Mouse (Mus musculus) limb, embryonic 13.5 days (tissue): ENCODE measurements around the gene Slc30a7. TPM values are rescaled to one million over a fixed set of nuclear protein-coding genes. Genes with fewer than 3 reads are reported as not detected.

Experiments used
- ATAC-seq: fragments of 200-750 bp; cut with Nextera tagmentation; 2 replicates; pipeline ENCODE4 v1.8.0; 2017; ENCODE audit warnings: low read depth, moderate number of reproducible peaks, moderate TSS enrichment; ENCODE audit not compliant: low FRiP score
- H3K27ac ChIP-seq: fragments of 300-500 bp; sonication (generic); 2 replicates; pipeline ENCODE4 v1.5.1; 2015; ENCODE audit warnings: inconsistent platforms, mild to moderate bottlenecking, moderate library complexity
- H3K27me3 ChIP-seq: fragments of 300-500 bp; sonication (generic); 2 replicates; pipeline ENCODE4 v1.6.1; 2015; ENCODE audit warnings: mild to moderate bottlenecking, inconsistent platforms
- H3K36me3 ChIP-seq: fragments of 300-500 bp; sonication (generic); 2 replicates; pipeline ENCODE4 v1.6.1; 2015; ENCODE audit warnings: inconsistent platforms, mild to moderate bottlenecking, moderate library complexity
- H3K4me1 ChIP-seq: fragments of 300-500 bp; sonication (generic); 2 replicates; pipeline ENCODE4 v1.6.1; 2015; ENCODE audit warnings: inconsistent platforms
- H3K4me2 ChIP-seq: fragments of 300-500 bp; sonication (generic); replicated peaks from 2 replicates; pipeline ENCODE4 v1.6.1; 2015; ENCODE audit warnings: inconsistent platforms, mild to moderate bottlenecking, moderate library complexity
- H3K4me3 ChIP-seq: fragments of 300-500 bp; sonication (generic); 2 replicates; pipeline ENCODE4 v1.5.1; 2015; ENCODE audit warnings: moderate library complexity, mild to moderate bottlenecking, inconsistent platforms
- H3K9ac ChIP-seq: fragments of 300-500 bp; sonication (generic); 2 replicates; pipeline ENCODE4 v1.6.1; 2015; ENCODE audit warnings: mild to moderate bottlenecking, inconsistent platforms
- H3K9me3 ChIP-seq: fragments of 300-500 bp; sonication (generic); 2 replicates; pipeline ENCODE4 v1.6.1; 2016; ENCODE audit warnings: inconsistent platforms
- WGBS: fragments of 180-500 bp; shearing (Covaris S2); methylation state at CpG from one replicate; pipeline ENCODE4 v1.1.7; 2015; 5-methylcytosine and 5-hydroxymethylcytosine counted together
- polyA plus RNA-seq: library from polyadenylated mRNA; unstranded; fragments of >200 nt; fragmentation: Nextera tagmentation; extraction: Ambion mirVana; gene quantifications from 2 replicates; pipeline ENCODE4 v1.2.1, GENCODE M21; 2015

Gene Slc30a7
- polyA plus RNA-seq, 1 experiment from 2014 or later, result 32.1 TPM

DNA sequence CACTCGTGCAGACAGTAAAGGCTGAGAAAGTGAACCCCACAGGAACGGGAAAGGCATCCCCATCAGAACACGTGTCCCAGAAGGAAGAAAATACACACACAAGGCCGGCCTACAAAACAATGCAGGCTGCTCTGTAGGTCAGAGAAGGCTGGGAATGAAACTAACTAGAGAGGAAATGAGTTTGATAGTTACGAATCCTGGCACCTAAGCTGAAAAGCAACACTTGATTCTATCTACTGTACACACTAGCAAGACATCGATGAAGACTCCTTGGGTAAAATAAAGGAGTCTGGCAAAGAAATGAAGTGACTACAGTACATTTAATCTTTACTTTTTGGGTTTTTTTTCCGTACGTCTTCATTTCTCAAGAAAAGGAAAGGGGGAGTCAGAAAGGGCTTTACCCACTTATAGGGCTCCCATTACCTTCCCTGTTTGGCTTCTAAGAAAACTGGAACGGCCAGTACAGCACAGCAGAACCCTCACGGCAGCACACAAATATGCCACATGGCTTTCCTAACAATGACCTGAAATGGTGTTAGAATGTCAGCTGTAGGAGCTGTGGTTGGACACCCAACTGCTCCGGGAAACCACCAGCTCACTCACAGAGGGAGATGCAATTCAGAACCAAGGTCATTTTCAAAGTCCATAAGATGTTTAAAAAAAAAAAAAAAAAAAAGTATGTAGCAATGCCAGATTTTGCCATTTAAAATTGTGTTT lies 45.7 kb downstream of the Slc30a7 start:
- Histone ChIP-seq H3K4me2 (no peak overlapping the region), H3K4me1 (peaks cover 7% of the 10 kb centered on the region; the same call in 1 of the 2 replicates), H3K27me3 (no peaks in the 10 kb centered on the region), H3K9me3 (no peaks in the 10 kb centered on the region), H3K4me3 (no peak overlapping the region), H3K9ac (no peak overlapping the region), H3K27ac (peak overlapping the region; percentile 39; the same call in 1 of the 2 replicates), H3K36me3 (peaks cover 30% of the 10 kb centered on the region)
- peak; percentile 80 for ATAC-seq
- WGBS, result 58% methylated on average over 11 of the region's 11 CpGs

DNA sequence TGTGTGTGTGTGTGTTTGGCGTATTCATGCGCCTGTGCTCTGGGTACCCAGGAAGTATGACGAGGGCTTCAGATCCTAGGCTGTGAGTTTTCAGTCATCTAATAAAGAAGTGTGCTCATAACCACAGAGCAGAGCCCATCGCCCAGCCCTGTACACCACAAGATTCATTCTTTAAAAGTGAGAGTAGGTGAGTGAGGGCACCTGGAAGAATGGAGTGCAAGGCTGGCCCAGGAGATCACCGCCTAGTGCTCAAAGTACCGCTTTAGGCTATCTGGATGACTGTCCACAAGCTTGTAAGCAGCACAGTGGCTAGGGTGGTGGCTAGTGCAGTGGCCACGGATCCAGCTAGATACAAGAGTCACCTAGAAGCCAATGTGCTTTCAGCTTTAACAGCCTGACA lies 50.0 kb downstream of the Slc30a7 start:
- peaks cover 55% of the 10 kb centered on the region for H3K36me3 ChIP-seq
- WGBS, result 97% methylated on average over 7 of the region's 7 CpGs

DNA sequence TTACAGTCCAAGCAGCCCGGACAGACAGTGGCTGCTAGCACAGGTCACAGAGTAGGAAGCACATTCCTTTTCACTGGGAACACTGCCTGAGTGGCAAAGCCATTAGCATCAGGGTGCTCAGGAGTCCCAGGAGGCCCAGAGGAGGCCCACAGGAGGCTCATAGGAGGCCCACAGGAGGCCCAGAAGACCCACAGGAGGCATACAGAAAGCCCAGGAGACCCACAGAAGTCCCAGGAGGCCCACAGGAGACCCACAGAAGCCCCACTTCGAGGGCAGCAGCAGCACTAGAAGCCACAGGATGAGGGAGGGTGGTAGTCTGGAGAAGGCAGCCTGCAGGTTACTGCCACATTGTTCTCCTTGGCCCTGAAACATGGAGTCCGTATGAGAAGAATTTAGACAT lies 54.1 kb downstream of the Slc30a7 start:
- peaks cover 73% of the 10 kb centered on the region for H3K36me3 ChIP-seq
- H3K27ac ChIP-seq, result peak overlapping the region; percentile 28; the same call in 1 of the 2 replicates

More for the DNA sequence above, 50.0 kb downstream of the Slc30a7 start:
- Histone ChIP-seq H3K4me1 (peaks cover 7% of the 10 kb centered on the region; the same call in 1 of the 2 replicates), H3K4me3 (no peak overlapping the region), H3K9me3 (no peaks in the 10 kb centered on the region), H3K9ac (no peak overlapping the region), H3K4me2 (no peak overlapping the region), H3K27me3 (no peaks in the 10 kb centered on the region), H3K27ac (no peak overlapping the region)
- no peak for ATAC-seq

DNA sequence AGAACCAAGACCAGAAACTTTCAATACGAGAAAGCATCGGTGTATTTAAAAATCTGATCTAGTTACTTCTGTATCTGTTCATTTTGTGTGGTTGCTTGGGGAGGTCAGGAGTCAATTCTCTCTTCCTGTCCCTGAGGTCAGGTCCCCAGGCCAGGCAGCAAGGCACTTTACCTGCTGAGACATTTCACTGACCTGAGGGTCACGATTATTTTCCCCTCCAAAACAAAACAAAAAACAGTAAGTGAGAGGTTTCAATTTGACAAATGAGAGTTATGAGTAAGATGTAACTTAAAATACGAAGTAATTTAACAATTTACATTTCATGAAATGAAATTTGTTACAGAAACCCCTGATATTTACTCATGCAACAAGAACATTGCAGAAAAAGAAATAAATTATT lies 54.9 kb downstream of the Slc30a7 start:
- 86% methylated on average over 4 of the region's 4 CpGs for WGBS
- no peaks in the 10 kb centered on the region for H3K27me3 ChIP-seq
- no peak for ATAC-seq
- H3K36me3 ChIP-seq, result peaks cover 70% of the 10 kb centered on the region
- H3K4me1 ChIP-seq, result no peaks in the 10 kb centered on the region
- no peak overlapping the region for H3K4me3 ChIP-seq
- H3K4me2 ChIP-seq, result no peak overlapping the region
- no peak overlapping the region for H3K9ac ChIP-seq
- H3K27ac ChIP-seq, result no peak overlapping the region
- H3K9me3 ChIP-seq, result no peaks in the 10 kb centered on the region

More for the DNA sequence above, 54.1 kb downstream of the Slc30a7 start:
- H3K4me3 ChIP-seq, result no peak overlapping the region
- no peaks in the 10 kb centered on the region for H3K9me3 ChIP-seq
- H3K4me1 ChIP-seq, result no peaks in the 10 kb centered on the region
- 73% methylated on average over 3 of the region's 3 CpGs for WGBS
- no peaks in the 10 kb centered on the region for H3K27me3 ChIP-seq
- no peak overlapping the region for H3K9ac ChIP-seq
- H3K4me2 ChIP-seq, result no peak overlapping the region
- ATAC-seq, result no peak

DNA sequence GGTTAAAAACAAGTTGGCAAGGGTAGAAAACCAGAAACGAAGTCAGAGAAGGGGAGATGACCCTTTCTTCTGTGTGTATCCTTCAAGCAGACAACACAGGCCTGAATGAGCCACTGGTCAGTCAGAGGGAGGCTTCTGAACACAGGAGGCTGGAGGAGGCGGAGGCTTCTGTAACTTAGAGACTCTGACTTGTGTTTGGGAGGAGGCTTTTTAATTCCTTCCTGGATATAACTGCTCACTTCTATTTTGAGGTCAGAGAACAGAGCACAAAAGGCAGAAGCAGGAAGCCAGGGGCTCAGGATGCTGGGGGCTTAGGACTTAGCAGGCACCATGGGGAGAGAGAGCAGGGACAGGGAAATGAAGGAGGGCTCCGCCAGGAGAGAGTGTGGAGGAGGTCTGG lies 56.0 kb downstream of the Slc30a7 start:
- Histone ChIP-seq H3K4me1 (no peaks in the 10 kb centered on the region), H3K27ac (no peak overlapping the region), H3K27me3 (no peaks in the 10 kb centered on the region), H3K9ac (no peak overlapping the region), H3K4me3 (no peak overlapping the region), H3K9me3 (no peaks in the 10 kb centered on the region), H3K4me2 (no peak overlapping the region), H3K36me3 (peaks cover 67% of the 10 kb centered on the region)
- 72% methylated on average over 3 of the region's 3 CpGs for WGBS
- ATAC-seq, result no peak

DNA sequence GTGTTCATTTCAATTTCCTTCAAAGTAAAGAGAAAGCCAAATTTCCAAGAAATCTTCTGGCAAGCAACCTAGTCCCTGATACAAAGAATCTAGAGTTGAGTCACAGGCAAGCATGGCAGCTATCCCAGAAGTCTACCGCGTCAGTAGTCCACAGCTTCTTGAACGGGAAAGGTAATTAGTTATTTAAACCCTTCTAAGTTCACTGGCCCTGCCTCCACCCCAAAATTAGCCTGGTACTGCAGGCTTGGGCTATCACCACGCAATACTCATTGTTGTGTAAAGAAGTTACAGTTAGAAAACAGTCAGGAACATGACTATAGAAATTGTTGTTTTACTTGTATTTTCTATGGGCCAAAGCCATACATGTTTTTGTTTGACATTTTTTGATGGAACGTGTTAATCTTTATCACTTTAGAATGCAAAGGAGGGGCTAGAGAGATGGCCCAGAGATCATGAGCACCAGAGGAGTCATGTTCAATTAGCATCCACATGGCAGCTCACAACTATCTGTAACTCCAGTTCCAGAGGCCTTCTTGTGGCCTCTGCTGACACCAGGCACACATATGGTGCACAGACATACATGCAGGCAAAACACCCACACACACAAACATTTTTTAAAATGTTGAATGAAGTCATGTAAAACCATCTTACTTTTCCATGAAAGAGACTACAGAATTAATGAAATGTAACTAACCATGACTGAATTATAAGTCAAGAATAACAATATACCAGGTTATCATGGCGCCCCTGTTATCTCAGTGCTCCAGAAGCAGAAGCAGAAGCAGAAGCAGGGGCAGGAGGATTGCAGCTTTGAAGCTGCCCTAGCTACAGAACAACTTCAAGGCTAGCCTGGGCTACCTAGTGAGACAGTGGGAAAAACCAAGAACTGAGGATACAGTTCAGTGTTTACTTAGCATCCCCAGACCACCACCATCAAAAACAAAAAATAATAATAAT lies 57.0 kb downstream of the Slc30a7 start:
- 88% methylated on average over 6 of the region's 6 CpGs for WGBS
- ATAC-seq, result no peak
- Histone ChIP-seq H3K27ac (no peak overlapping the region), H3K9ac (no peak overlapping the region), H3K27me3 (no peaks in the 10 kb centered on the region), H3K36me3 (peaks cover 64% of the 10 kb centered on the region), H3K4me3 (no peak overlapping the region), H3K4me1 (no peaks in the 10 kb centered on the region), H3K9me3 (no peaks in the 10 kb centered on the region), H3K4me2 (no peak overlapping the region)

DNA sequence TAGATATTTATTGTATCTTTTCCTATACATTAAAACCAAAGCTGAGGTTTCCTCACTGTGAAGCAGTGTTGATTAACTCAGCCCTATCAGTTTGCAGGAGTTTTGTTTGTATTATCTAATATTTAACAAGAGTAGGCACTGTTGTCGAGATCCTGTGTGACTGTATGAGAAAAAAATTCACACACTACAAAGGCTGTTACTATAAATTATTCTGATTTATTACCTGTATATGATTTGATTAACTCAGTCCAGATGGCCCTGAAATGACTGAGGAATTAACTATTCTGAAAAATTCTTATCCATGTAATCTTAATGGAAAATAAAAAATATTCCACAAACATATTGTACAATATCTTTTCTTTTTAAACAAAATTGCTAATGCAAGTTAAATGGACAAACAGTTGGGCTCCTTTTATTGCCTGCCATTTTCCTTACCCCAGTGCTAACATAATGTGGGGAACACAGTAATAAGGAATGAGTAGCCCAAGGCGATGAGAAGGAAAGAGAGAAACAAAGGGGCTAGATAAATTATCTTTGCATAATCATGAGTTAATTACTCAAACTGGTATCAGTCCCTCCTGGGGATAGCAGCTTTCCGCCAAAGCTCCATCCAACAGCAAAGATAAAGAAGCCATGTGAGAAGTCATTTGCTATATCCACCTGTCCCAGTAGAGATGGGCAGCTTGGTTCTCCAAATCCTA lies 57.8 kb downstream of the Slc30a7 start:
- no peaks in the 10 kb centered on the region for H3K27me3 ChIP-seq
- H3K9me3 ChIP-seq, result no peaks in the 10 kb centered on the region
- no peak overlapping the region for H3K4me2 ChIP-seq
- no peak overlapping the region for H3K27ac ChIP-seq
- H3K36me3 ChIP-seq, result peaks cover 65% of the 10 kb centered on the region
- no peak overlapping the region for H3K4me3 ChIP-seq
- no peak for ATAC-seq
- no peaks in the 10 kb centered on the region for H3K4me1 ChIP-seq
- no peak overlapping the region for H3K9ac ChIP-seq
- WGBS, result 75% methylated on average over 3 of the region's 3 CpGs

DNA sequence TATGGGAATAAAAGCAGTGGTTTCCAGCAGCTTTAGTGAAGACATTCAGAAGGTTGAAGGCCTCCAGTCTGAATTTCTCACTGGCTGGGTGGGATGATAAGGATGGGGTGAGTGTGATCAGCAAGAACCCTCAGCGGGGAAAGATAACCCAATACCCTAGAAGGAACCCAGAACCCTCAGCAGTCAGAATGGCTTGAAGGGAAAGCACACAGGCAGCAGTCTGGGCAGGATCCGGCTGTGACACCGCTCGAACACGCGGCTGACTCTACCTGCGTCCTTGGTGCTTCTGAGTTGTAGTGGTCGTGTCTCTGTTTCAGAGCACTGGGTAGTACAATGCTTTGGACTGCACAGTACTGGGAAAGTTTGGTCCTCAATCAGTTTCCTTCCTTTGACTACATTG lies 60.9 kb downstream of the Slc30a7 start:
- Histone ChIP-seq H3K9ac (no peak overlapping the region), H3K27me3 (no peaks in the 10 kb centered on the region), H3K4me3 (no peak overlapping the region), H3K4me1 (no peaks in the 10 kb centered on the region), H3K27ac (no peak overlapping the region), H3K9me3 (no peaks in the 10 kb centered on the region), H3K4me2 (no peak overlapping the region), H3K36me3 (peaks cover 66% of the 10 kb centered on the region)
- ATAC-seq, result no peak
- WGBS, result 94% methylated on average over 8 of the region's 8 CpGs

DNA sequence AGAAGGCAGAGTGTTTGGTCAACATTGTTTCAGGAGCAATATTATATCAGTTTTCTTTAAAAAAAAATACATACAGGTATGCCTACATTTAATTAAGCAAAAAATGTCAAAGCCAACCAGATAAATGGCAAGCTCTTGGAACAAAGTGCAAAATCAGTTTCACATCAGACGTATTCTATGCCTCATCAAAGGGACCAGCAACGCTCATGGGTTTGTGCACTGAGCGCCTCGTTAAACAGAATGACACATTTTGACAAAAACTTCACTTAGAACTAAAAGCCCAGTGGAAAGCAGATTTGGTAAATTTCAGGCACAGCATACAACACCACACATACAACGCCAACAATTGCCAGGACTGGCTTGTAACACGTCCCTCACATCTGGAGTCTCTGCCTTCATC lies 62.8 kb downstream of the Slc30a7 start:
- Histone ChIP-seq H3K4me2 (no peak overlapping the region), H3K9ac (no peak overlapping the region), H3K27ac (no peak overlapping the region), H3K9me3 (no peaks in the 10 kb centered on the region), H3K36me3 (peaks cover 61% of the 10 kb centered on the region), H3K4me1 (no peaks in the 10 kb centered on the region), H3K4me3 (no peak overlapping the region), H3K27me3 (no peaks in the 10 kb centered on the region)
- no peak for ATAC-seq
- WGBS, result 93% methylated on average over 6 of the region's 6 CpGs

DNA sequence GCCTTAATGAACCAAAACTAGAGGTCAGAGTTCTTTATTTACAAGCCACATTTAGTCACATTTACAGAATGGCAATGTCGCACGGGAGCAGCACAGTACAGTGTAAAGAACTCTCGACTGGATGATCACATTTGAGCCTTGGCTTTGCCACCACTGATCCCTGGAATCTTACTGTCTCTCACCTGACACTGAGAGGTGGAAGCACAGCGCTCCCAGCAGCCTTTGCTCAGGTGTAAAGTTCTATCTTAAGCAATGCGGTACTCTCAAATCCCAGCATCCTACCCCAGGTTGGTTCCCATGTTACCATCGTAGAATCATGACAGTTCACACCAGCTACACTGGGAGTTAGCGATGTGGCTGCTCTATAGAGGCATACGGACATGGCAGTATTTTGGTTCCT lies 65.7 kb downstream of the Slc30a7 start:
- H3K4me3 ChIP-seq, result no peak overlapping the region
- peaks cover 59% of the 10 kb centered on the region for H3K36me3 ChIP-seq
- H3K27ac ChIP-seq, result no peak overlapping the region
- H3K9ac ChIP-seq, result no peak overlapping the region
- ATAC-seq, result no peak
- H3K27me3 ChIP-seq, result no peaks in the 10 kb centered on the region
- WGBS, result 93% methylated on average over 8 of the region's 8 CpGs
- no peaks in the 10 kb centered on the region for H3K4me1 ChIP-seq
- H3K4me2 ChIP-seq, result no peak overlapping the region
- no peaks in the 10 kb centered on the region for H3K9me3 ChIP-seq

DNA sequence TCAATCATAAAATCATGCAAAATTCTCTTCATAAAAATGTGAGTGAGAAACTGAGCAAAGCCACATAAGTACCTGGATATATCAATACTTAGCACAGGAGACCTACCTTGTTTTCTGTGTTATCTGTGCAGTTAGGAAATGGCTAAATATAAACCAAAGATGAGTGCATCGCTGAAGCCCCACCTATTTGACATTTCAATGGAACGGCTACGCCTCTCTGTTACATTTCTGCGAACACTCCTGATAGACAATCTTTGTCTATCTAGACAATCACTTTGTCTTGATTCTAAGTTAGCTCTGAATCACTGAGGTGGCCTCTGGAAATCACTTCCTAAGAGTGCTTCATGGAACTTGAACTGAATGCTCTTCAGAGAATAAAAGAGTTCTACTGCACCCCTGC lies 66.7 kb downstream of the Slc30a7 start:
- H3K27ac ChIP-seq, result no peak overlapping the region
- 98% methylated on average over 4 of the region's 4 CpGs for whole genome bisulfite sequencing
- no peaks in the 10 kb centered on the region for H3K9me3 ChIP-seq
- H3K4me1 ChIP-seq, result no peaks in the 10 kb centered on the region
- H3K9ac ChIP-seq, result no peak overlapping the region
- no peak overlapping the region for H3K4me3 ChIP-seq
- peaks cover 53% of the 10 kb centered on the region for H3K36me3 ChIP-seq
- H3K4me2 ChIP-seq, result no peak overlapping the region
- H3K27me3 ChIP-seq, result no peaks in the 10 kb centered on the region
- no peak for ATAC-seq

DNA sequence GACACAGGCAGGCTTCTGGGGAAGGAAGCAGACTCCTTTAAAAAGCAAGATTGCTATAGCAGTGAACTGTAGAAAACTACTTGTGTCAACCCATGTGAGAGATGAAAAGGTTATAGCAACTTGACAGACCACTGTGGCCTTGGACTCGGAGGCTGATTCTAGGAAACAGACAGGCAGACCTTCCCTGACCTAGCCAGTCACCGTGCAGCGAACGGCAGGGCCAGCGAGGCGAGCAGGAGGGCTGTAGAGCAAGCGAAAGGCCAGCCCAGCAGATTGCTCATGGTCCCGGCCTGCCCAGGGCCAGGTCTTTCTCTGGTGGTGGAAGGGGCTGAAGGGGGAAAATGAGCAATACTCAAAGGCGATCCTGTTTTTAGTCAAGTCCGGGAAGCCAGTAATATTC lies 69.4 kb downstream of the Slc30a7 start:
- H3K4me1 ChIP-seq, result no peaks in the 10 kb centered on the region
- no peaks in the 10 kb centered on the region for H3K27me3 ChIP-seq
- H3K36me3 ChIP-seq, result peaks cover 31% of the 10 kb centered on the region
- WGBS, result 89% methylated on average over 10 of the region's 10 CpGs
- no peak overlapping the region for H3K4me2 ChIP-seq
- no peak overlapping the region for H3K27ac ChIP-seq
- no peak for ATAC-seq
- H3K9ac ChIP-seq, result no peak overlapping the region
- no peak overlapping the region for H3K4me3 ChIP-seq
- no peaks in the 10 kb centered on the region for H3K9me3 ChIP-seq
